In the genomic region with DNA sequence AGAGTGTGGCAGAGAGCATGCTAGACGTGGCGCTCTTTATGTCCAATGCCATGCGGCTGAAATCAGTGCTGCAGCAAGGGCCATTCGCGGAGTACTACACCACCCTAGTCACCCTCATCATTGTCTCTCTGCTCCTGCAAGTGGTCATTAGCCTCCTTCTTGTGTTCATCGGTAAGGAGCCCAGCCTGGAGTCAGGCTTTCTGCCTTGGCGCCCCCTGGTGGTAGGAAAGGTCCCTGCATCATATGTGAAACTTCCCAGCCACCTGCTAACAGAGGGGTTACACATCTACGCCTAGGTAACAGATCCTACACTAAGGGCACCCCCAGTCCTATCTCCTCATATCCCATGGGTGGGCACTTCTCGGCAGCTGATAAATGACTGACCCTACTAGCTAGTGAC, we compare ENCODE assay signal across 9 mouse cellular contexts.
DNase-seq lines count a peak whose midpoint lies in the region; ATAC-seq and TF ChIP-seq lines count a peak whose summit lies in the region.
"Had no signal": no experiment of that assay in that cellular context is flagged by ENCODE, and none has a peak within 500 bp of the region (broad histone marks: within the 10 kb centered on the region; RNA-seq: fewer than 3 reads in every experiment).

No protein-coding gene starts in this region.

- H3K9ac ChIP-seq in midbrain, embryonic 15.5 days, result no peak overlapping the region
- no peak overlapping the region for H3K9ac ChIP-seq in forebrain, postnatal 0 days
- no peak overlapping the region for H3K9ac ChIP-seq in hindbrain, embryonic 16.5 days (ENCODE audit: low read depth, low read length)
- H3K9ac ChIP-seq in limb, embryonic 11.5 days (ENCODE audit: low read length), result no peak overlapping the region
- H3K9ac ChIP-seq: embryonic facial prominence, embryonic 13.5 days had no signal

- H3K4me1 ChIP-seq in midbrain, embryonic 10.5 days, result peaks cover 37% of the 10 kb centered on the region
- H3K4me1 ChIP-seq in midbrain, embryonic 15.5 days, result peaks cover 12% of the 10 kb centered on the region
- 0 out of 2 replicates have a peak, but pooled peaks cover 4% of the 10 kb centered on the region for H3K4me1 ChIP-seq in forebrain, postnatal 0 days (ENCODE audit: insufficient read depth)
- no peaks in the 10 kb centered on the region for H3K4me1 ChIP-seq in hindbrain, embryonic 16.5 days (ENCODE audit: control insufficient read depth, insufficient read depth, low read depth, low read length)
- peaks cover 5% of the 10 kb centered on the region; the same call in 1 of the 2 replicates for H3K4me1 ChIP-seq in limb, embryonic 11.5 days (ENCODE audit: control insufficient read depth, insufficient read depth, low read length)
- H3K4me1 ChIP-seq in testis, adult 2 months (ENCODE audit: control insufficient read depth, insufficient read depth, low read length), result no peaks in the 10 kb centered on the region
- H3K4me1 ChIP-seq: embryonic facial prominence, embryonic 13.5 days had no signal

- H3K36me3 ChIP-seq in midbrain, embryonic 10.5 days, result no peaks in the 10 kb centered on the region
- no peaks in the 10 kb centered on the region for H3K36me3 ChIP-seq in midbrain, embryonic 15.5 days (replicated peaks)
- H3K36me3 ChIP-seq in forebrain, postnatal 0 days (ENCODE audit: insufficient read depth), result no peaks in the 10 kb centered on the region
- no peaks in the 10 kb centered on the region for H3K36me3 ChIP-seq in hindbrain, embryonic 16.5 days (ENCODE audit: control insufficient read depth, insufficient read depth, low read length)
- no peaks in the 10 kb centered on the region for H3K36me3 ChIP-seq in limb, embryonic 11.5 days (ENCODE audit: control insufficient read depth, insufficient read depth, low read length)
- no peaks in the 10 kb centered on the region for H3K36me3 ChIP-seq in testis, adult 2 months (ENCODE audit: control insufficient read depth, insufficient read depth, low read length)
- H3K36me3 ChIP-seq: embryonic facial prominence, embryonic 13.5 days had no signal

- WGBS in midbrain, embryonic 10.5 days, result 29% methylated on average over 9 of the region's 9 CpGs
- WGBS in midbrain, embryonic 15.5 days, result 37% methylated on average over 9 of the region's 9 CpGs
- 38% methylated on average over 9 of the region's 9 CpGs for WGBS in forebrain, postnatal 0 days
- WGBS in hindbrain, embryonic 16.5 days, result 31% methylated on average over 9 of the region's 9 CpGs
- WGBS in limb, embryonic 11.5 days, result 30% methylated on average over 9 of the region's 9 CpGs

- peak; percentile 78 for DNase-seq in midbrain, embryonic 10.5 days (ENCODE audit: low spot score)
- DNase-seq in cerebellum, adult 11 months, result peak; percentile 52
- peak; percentile 67 for DNase-seq in forebrain, postnatal 0 days
- DNase-seq in limb, embryonic 11.5 days (ENCODE audit: low spot score), result peak; percentile 90
- DNase-seq in naive thymus-derived CD4-positive, alpha-beta T cell, adult 2 months (ENCODE audit: low read depth), result peak; percentile 90

- no peak overlapping the region for H3K4me3 ChIP-seq in midbrain, embryonic 10.5 days
- H3K4me3 ChIP-seq in midbrain, embryonic 15.5 days, result no peak overlapping the region
- no peak overlapping the region for H3K4me3 ChIP-seq in forebrain, postnatal 0 days (ENCODE audit: low read depth, low read length)
- H3K4me3 ChIP-seq in hindbrain, embryonic 16.5 days (ENCODE audit: low read length), result no peak overlapping the region
- no peak overlapping the region for H3K4me3 ChIP-seq in limb, embryonic 11.5 days (ENCODE audit: low read depth, low read length)
- no peak overlapping the region for H3K4me3 ChIP-seq in testis, adult 2 months (ENCODE audit: control insufficient read depth, low read depth, low read length)
- H3K4me3 ChIP-seq: embryonic facial prominence, embryonic 13.5 days had no signal

- H3K9me3 ChIP-seq in midbrain, embryonic 10.5 days (replicated peaks), result no peaks in the 10 kb centered on the region
- no peaks in the 10 kb centered on the region for H3K9me3 ChIP-seq in midbrain, embryonic 15.5 days
- H3K9me3 ChIP-seq in forebrain, postnatal 0 days (ENCODE audit: low read length), result no peaks in the 10 kb centered on the region
- H3K9me3 ChIP-seq in hindbrain, embryonic 16.5 days (ENCODE audit: control insufficient read depth, low read length), result no peaks in the 10 kb centered on the region
- no peaks in the 10 kb centered on the region for H3K9me3 ChIP-seq in limb, embryonic 11.5 days (ENCODE audit: control insufficient read depth, low read length)
- H3K9me3 ChIP-seq: embryonic facial prominence, embryonic 13.5 days had no signal

- no peak for ATAC-seq in midbrain, embryonic 15.5 days (replicated peaks)
- peak; percentile 14; the same call in 1 of the 2 replicates for ATAC-seq in forebrain, postnatal 0 days
- ATAC-seq in hindbrain, embryonic 16.5 days, result 0 out of 2 replicates have a peak, but pooled peaks have one; percentile 18
- ATAC-seq in limb, embryonic 11.5 days (ENCODE audit: insufficient number of reproducible peaks, low FRiP score, low TSS enrichment, low read depth), result no peak

- peaks cover 23% of the 10 kb centered on the region for H3K27me3 ChIP-seq in midbrain, embryonic 10.5 days (ENCODE audit: low read depth, poor library complexity, severe bottlenecking)
- peaks cover 3% of the 10 kb centered on the region; the same call in 1 of the 2 replicates for H3K27me3 ChIP-seq in midbrain, embryonic 15.5 days (replicated peaks)
- H3K27me3 ChIP-seq in forebrain, postnatal 0 days (ENCODE audit: insufficient read depth, low read length), result no peaks in the 10 kb centered on the region
- H3K27me3 ChIP-seq in hindbrain, embryonic 16.5 days (replicated peaks; ENCODE audit: control insufficient read depth, insufficient read depth, low read length), result no peaks in the 10 kb centered on the region; the same call in 1 of the 2 replicates
- H3K27me3 ChIP-seq in limb, embryonic 11.5 days (ENCODE audit: control insufficient read depth, insufficient read depth, low read length), result no peaks in the 10 kb centered on the region
- H3K27me3 ChIP-seq in testis, adult 2 months (ENCODE audit: control insufficient read depth, insufficient read depth, low read length), result no peaks in the 10 kb centered on the region

- no peak for TF ChIP-seq POLR2A in testis, adult 2 months (IDR thresholded peaks at IDR 0.05; ENCODE audit: control insufficient read depth, low read depth, low read length)

- H3K27ac ChIP-seq in midbrain, embryonic 10.5 days (replicated peaks), result no peak overlapping the region
- no peak overlapping the region for H3K27ac ChIP-seq in midbrain, embryonic 15.5 days
- no peak overlapping the region for H3K27ac ChIP-seq in forebrain, postnatal 0 days (ENCODE audit: low read depth, low read length)
- H3K27ac ChIP-seq in hindbrain, embryonic 16.5 days (ENCODE audit: low read depth, low read length), result no peak overlapping the region
- no peak overlapping the region for H3K27ac ChIP-seq in limb, embryonic 11.5 days (replicated peaks; ENCODE audit: low read depth, low read length)
- H3K27ac ChIP-seq in testis, adult 2 months (ENCODE audit: control insufficient read depth, insufficient read depth, low read depth, low read length), result no peak overlapping the region
- H3K27ac ChIP-seq: embryonic facial prominence, embryonic 13.5 days had no signal

- no peak overlapping the region for H3K4me2 ChIP-seq in midbrain, embryonic 15.5 days
- H3K4me2 ChIP-seq in forebrain, postnatal 0 days (ENCODE audit: low read depth), result no peak overlapping the region
- no peak overlapping the region for H3K4me2 ChIP-seq in hindbrain, embryonic 16.5 days (ENCODE audit: low read length)
- H3K4me2 ChIP-seq in limb, embryonic 11.5 days (ENCODE audit: low read depth, severe bottlenecking), result no peak overlapping the region
- H3K4me2 ChIP-seq: embryonic facial prominence, embryonic 13.5 days had no signal

- TF ChIP-seq CTCF in forebrain, postnatal 0 days (IDR thresholded peaks at IDR 0.05; ENCODE audit: low read depth), result peak; percentile 93
- TF ChIP-seq CTCF in testis, adult 2 months (IDR thresholded peaks at IDR 0.05; ENCODE audit: control insufficient read depth, insufficient read depth, insufficient replicate concordance, low read depth, low read length), result peak; percentile 97

Comparison
In these comparisons a context has a peak if more than half of its experiments do, and no peak if none do; other contexts are left out.
1. ATAC-seq: peak in forebrain, postnatal 0 days (single experiment) and hindbrain, embryonic 16.5 days (single experiment); none in midbrain, embryonic 15.5 days (single experiment) and limb, embryonic 11.5 days (single experiment).
2. Peak in every context shown above with its lines, with median percentiles within 50 percentile points of each other: DNase-seq.